Mouse (Mus musculus): Measurements from ENCODE around the gene Slc25a43. TPM values are rescaled to one million over a fixed set of nuclear protein-coding genes. Genes with fewer than 3 reads are reported as not detected.

Gene Slc25a43
- 3.1 and 3.9 TPM in 2 replicates for polyA plus RNA-seq (2015; fragmentation: Nextera tagmentation; extraction: Ambion mirVana)

- H3K9me3 ChIP-seq (replicated peaks; ENCODE audit: control insufficient read depth, low read length), result no peaks in the 10 kb centered on the region
- peak within 1 kb of the TSS; percentile 82 for H3K9ac ChIP-seq (ENCODE audit: low read length)
- no peaks in the 10 kb centered on the region for H3K27me3 ChIP-seq (ENCODE audit: control insufficient read depth, insufficient read depth, low read length)
- 11% methylated on average over 36 of the region's 36 CpGs for WGBS
- H3K4me1 ChIP-seq (ENCODE audit: control insufficient read depth, insufficient read depth, low read length), result no peaks in the 10 kb centered on the region
- no peaks in the 10 kb centered on the region for H3K36me3 ChIP-seq (ENCODE audit: control insufficient read depth, insufficient read depth)
- H3K4me2 ChIP-seq (ENCODE audit: low read depth, low read length), result peak within 1 kb of the TSS; percentile 77
- ATAC-seq (replicated peaks; ENCODE audit: extremely low read depth, insufficient read depth, low FRiP score), result peak; percentile 34
- H3K4me3 ChIP-seq (ENCODE audit: low read length), result peak within 1 kb of the TSS; percentile 58
- peak within 1 kb of the TSS; percentile 69 for H3K27ac ChIP-seq (ENCODE audit: low read length)
These were observed at the start of gene Slc25a43 for GRCm38 (mm10) chrX:36743503-36744101. Gene Slc25a43, plus strand, starts transcription at chrX:36743659.

DNA sequence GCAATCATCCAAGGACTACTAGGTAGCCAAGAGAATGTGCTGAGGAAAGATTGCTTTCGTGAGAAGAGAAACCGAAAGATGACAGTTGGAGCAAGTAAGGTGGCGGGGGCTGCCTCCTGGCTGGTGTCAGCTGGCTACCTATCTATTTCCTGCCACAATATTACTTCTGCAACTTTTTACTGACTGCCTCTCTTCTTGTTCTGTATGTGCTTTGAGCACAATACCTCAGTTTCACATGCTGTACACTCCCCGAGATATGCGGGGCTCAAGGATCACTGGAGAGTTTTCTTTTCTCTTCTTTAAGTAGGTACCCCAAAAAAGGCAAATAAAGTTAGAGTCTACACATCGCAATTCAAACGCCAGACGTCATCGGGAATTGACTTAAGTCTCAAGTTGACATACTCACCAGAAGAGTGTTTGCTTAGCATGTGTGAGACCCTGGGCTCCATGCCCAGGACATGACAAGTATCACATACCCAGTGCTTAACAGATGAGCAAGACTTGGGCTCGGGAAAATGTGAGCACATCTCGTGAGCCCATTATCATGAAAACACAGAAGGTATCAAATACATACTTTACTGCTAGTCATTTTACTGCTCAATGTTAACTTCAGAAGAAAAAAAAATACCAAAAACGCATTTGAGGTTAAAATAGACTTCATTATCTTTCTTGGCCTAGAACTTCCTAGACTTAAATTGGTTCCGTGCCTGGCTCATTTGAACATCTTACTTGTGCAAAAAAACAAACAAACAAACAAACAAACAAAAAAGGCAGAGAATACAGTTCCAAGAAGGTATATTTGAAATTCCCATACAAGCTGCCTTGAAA, 3.1 kb upstream of the Slc25a43 start:
- Histone ChIP-seq H3K36me3 (ENCODE audit: control insufficient read depth, insufficient read depth) (no peaks in the 10 kb centered on the region), H3K27me3 (ENCODE audit: control insufficient read depth, insufficient read depth, low read length) (no peaks in the 10 kb centered on the region), H3K9me3 (replicated peaks; ENCODE audit: control insufficient read depth, low read length) (no peaks in the 10 kb centered on the region), H3K9ac (ENCODE audit: low read length) (no peak overlapping the region), H3K4me1 (ENCODE audit: control insufficient read depth, insufficient read depth, low read length) (no peaks in the 10 kb centered on the region), H3K4me3 (ENCODE audit: low read length) (no peak overlapping the region), H3K27ac (ENCODE audit: low read length) (no peak overlapping the region), H3K4me2 (ENCODE audit: low read depth, low read length) (no peak overlapping the region)
- WGBS, result 74% methylated on average over 13 of the region's 13 CpGs
- ATAC-seq (replicated peaks; ENCODE audit: extremely low read depth, insufficient read depth, low FRiP score), result no peak

- Histone ChIP-seq H3K27me3 (ENCODE audit: control insufficient read depth, insufficient read depth, low read length) (no peaks in the 10 kb centered on the region), H3K36me3 (ENCODE audit: control insufficient read depth, insufficient read depth) (no peaks in the 10 kb centered on the region), H3K4me3 (ENCODE audit: low read length) (no peak overlapping the region), H3K9me3 (replicated peaks; ENCODE audit: control insufficient read depth, low read length) (no peaks in the 10 kb centered on the region), H3K4me1 (ENCODE audit: control insufficient read depth, insufficient read depth, low read length) (no peaks in the 10 kb centered on the region), H3K9ac (ENCODE audit: low read length) (no peak overlapping the region), H3K4me2 (ENCODE audit: low read depth, low read length) (no peak overlapping the region), H3K27ac (ENCODE audit: low read length) (no peak overlapping the region)
- ATAC-seq (replicated peaks; ENCODE audit: extremely low read depth, insufficient read depth, low FRiP score), result no peak
- WGBS, result 38% methylated on average over 6 of the region's 6 CpGs
These were observed 2.2 kb upstream of the Slc25a43 start for GRCm38 (mm10) chrX:36741278-36741677.

- 92% methylated on average over 5 of the region's 5 CpGs for whole genome bisulfite sequencing
These were observed 715 bp upstream of the Slc25a43 start for GRCm38 (mm10) chrX:36742744-36743143.

GRCm38 (mm10) chrX:36744735-36745134, 1.3 kb downstream of the Slc25a43 start:
- no peaks in the 10 kb centered on the region for H3K27me3 ChIP-seq (ENCODE audit: control insufficient read depth, insufficient read depth, low read length)
- ATAC-seq (replicated peaks; ENCODE audit: extremely low read depth, insufficient read depth, low FRiP score), result peak; percentile 68; the same call in 1 of the 2 replicates
- no peaks in the 10 kb centered on the region for H3K4me1 ChIP-seq (ENCODE audit: control insufficient read depth, insufficient read depth, low read length)
- no peak overlapping the region for H3K9ac ChIP-seq (ENCODE audit: low read length)
- H3K36me3 ChIP-seq (ENCODE audit: control insufficient read depth, insufficient read depth), result no peaks in the 10 kb centered on the region
- peak overlapping the region; percentile 69 for H3K27ac ChIP-seq (ENCODE audit: low read length)
- WGBS, result 35% methylated on average over 7 of the region's 7 CpGs
- H3K4me3 ChIP-seq (ENCODE audit: low read length), result no peak overlapping the region
- no peaks in the 10 kb centered on the region for H3K9me3 ChIP-seq (replicated peaks; ENCODE audit: control insufficient read depth, low read length)
- peak overlapping the region; percentile 20; the same call in 1 of the 2 replicates for H3K4me2 ChIP-seq (ENCODE audit: low read depth, low read length)

More at GRCm38 (mm10) chrX:36742744-36743143, 715 bp upstream of the Slc25a43 start:
- Histone ChIP-seq H3K4me3 (ENCODE audit: low read length) (no peak overlapping the region), H3K9ac (ENCODE audit: low read length) (no peak overlapping the region), H3K36me3 (ENCODE audit: control insufficient read depth, insufficient read depth) (no peaks in the 10 kb centered on the region), H3K27me3 (ENCODE audit: control insufficient read depth, insufficient read depth, low read length) (no peaks in the 10 kb centered on the region), H3K27ac (ENCODE audit: low read length) (no peak overlapping the region), H3K4me2 (ENCODE audit: low read depth, low read length) (no peak overlapping the region), H3K4me1 (ENCODE audit: control insufficient read depth, insufficient read depth, low read length) (no peaks in the 10 kb centered on the region), H3K9me3 (replicated peaks; ENCODE audit: control insufficient read depth, low read length) (no peaks in the 10 kb centered on the region)
- ATAC-seq (replicated peaks; ENCODE audit: extremely low read depth, insufficient read depth, low FRiP score), result no peak

- ATAC-seq (replicated peaks; ENCODE audit: extremely low read depth, insufficient read depth, low FRiP score), result no peak
- Histone ChIP-seq H3K27me3 (ENCODE audit: control insufficient read depth, insufficient read depth, low read length) (no peaks in the 10 kb centered on the region), H3K4me2 (ENCODE audit: low read depth, low read length) (no peak overlapping the region), H3K4me3 (ENCODE audit: low read length) (no peak overlapping the region), H3K9me3 (replicated peaks; ENCODE audit: control insufficient read depth, low read length) (no peaks in the 10 kb centered on the region), H3K27ac (ENCODE audit: low read length) (no peak overlapping the region), H3K4me1 (ENCODE audit: control insufficient read depth, insufficient read depth, low read length) (no peaks in the 10 kb centered on the region), H3K9ac (ENCODE audit: low read length) (no peak overlapping the region), H3K36me3 (ENCODE audit: control insufficient read depth, insufficient read depth) (no peaks in the 10 kb centered on the region)
- 88% methylated on average over 7 of the region's 7 CpGs for WGBS
These were observed 1.9 kb downstream of the Slc25a43 start for GRCm38 (mm10) chrX:36745333-36745732.

DNA sequence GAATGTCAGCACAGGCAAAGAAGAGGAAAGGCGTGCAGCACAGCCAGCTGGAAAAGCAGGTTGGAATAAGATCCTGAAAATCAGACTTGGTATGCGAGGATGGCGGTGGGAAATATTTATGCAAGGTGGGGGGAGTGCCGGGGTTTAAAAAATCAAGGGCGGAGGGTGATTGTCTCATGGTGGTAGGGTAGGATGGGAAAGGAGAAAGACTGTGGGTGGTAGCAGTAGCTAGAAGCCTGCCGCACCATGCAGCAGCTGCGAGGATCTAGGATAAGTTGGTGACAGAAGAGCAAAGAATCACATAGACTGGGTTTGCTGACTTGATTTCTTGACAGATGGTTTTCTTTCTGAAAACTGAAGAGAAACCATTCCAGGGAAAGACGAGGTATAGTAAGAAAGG, 3.3 kb downstream of the Slc25a43 start:
- no peaks in the 10 kb centered on the region for H3K9me3 ChIP-seq (replicated peaks; ENCODE audit: control insufficient read depth, low read length)
- H3K4me1 ChIP-seq (ENCODE audit: control insufficient read depth, insufficient read depth, low read length), result no peaks in the 10 kb centered on the region
- H3K27ac ChIP-seq (ENCODE audit: low read length), result no peak overlapping the region
- no peak overlapping the region for H3K4me3 ChIP-seq (ENCODE audit: low read length)
- no peaks in the 10 kb centered on the region for H3K27me3 ChIP-seq (ENCODE audit: control insufficient read depth, insufficient read depth, low read length)
- H3K4me2 ChIP-seq (ENCODE audit: low read depth, low read length), result no peak overlapping the region
- H3K9ac ChIP-seq (ENCODE audit: low read length), result no peak overlapping the region
- 79% methylated on average over 8 of the region's 8 CpGs for WGBS
- no peaks in the 10 kb centered on the region for H3K36me3 ChIP-seq (ENCODE audit: control insufficient read depth, insufficient read depth)
- ATAC-seq (replicated peaks; ENCODE audit: extremely low read depth, insufficient read depth, low FRiP score), result no peak

DNA sequence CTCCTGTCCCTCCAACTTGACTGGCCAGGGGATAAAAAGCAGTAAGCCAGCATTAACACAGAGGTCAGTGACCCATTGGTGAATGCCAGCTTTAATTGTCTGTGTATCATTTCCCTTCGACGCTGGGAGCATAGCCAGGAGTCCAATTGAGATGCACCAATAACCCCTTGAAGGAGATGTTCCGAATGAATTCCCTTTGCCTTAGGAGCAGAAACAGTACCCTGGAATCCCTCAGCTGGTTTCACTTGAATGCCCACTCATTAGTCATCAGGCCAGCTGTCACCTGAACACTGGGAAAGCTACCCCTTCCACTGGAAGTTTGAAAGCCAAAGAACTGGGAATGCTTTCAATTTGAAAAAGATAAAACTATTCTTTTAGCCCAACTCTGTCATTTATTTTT, 5.1 kb downstream of the Slc25a43 start:
- Histone ChIP-seq H3K4me1 (ENCODE audit: control insufficient read depth, insufficient read depth, low read length) (no peaks in the 10 kb centered on the region), H3K9me3 (replicated peaks; ENCODE audit: control insufficient read depth, low read length) (no peaks in the 10 kb centered on the region), H3K27ac (ENCODE audit: low read length) (no peak overlapping the region), H3K4me3 (ENCODE audit: low read length) (no peak overlapping the region), H3K36me3 (ENCODE audit: control insufficient read depth, insufficient read depth) (no peaks in the 10 kb centered on the region), H3K4me2 (ENCODE audit: low read depth, low read length) (no peak overlapping the region), H3K27me3 (ENCODE audit: control insufficient read depth, insufficient read depth, low read length) (no peaks in the 10 kb centered on the region), H3K9ac (ENCODE audit: low read length) (no peak overlapping the region)
- WGBS, result 66% methylated on average over 3 of the region's 3 CpGs
- ATAC-seq (replicated peaks; ENCODE audit: extremely low read depth, insufficient read depth, low FRiP score), result no peak

- H3K4me1 ChIP-seq (ENCODE audit: control insufficient read depth, insufficient read depth, low read length), result no peaks in the 10 kb centered on the region
- 46% methylated on average over 6 of the region's 6 CpGs for WGBS
- no peaks in the 10 kb centered on the region for H3K9me3 ChIP-seq (replicated peaks; ENCODE audit: control insufficient read depth, low read length)
- no peak overlapping the region for H3K4me2 ChIP-seq (ENCODE audit: low read depth, low read length)
- no peak overlapping the region for H3K4me3 ChIP-seq (ENCODE audit: low read length)
- no peaks in the 10 kb centered on the region for H3K36me3 ChIP-seq (ENCODE audit: control insufficient read depth, insufficient read depth)
- no peak for ATAC-seq (replicated peaks; ENCODE audit: extremely low read depth, insufficient read depth, low FRiP score)
- H3K27ac ChIP-seq (ENCODE audit: low read length), result no peak overlapping the region
- no peaks in the 10 kb centered on the region for H3K27me3 ChIP-seq (ENCODE audit: control insufficient read depth, insufficient read depth, low read length)
- H3K9ac ChIP-seq (ENCODE audit: low read length), result no peak overlapping the region
These were observed 5.9 kb downstream of the Slc25a43 start for GRCm38 (mm10) chrX:36749281-36749785.

Data from heart, embryonic 16.5 days (tissue).